Mouse (Mus musculus): ENCODE data around the gene Kcnh3.

The Kcnh3 gene

GRCm38 (mm10) chr15:99224208-99224911 lies at the start of gene Kcnh3:
Gene Kcnh3, plus strand, starts transcription at chr15:99224861.
- DNase-seq = peak; percentile 65 to 80

- no peak for DNase-seq
Observed at GRCm38 (mm10) chr15:99179639-99180038, 45.0 kb upstream of the Kcnh3 start.

- DNase-seq = no peak
Observed at GRCm38 (mm10) chr15:99184217-99184914, 40.3 kb upstream of the Kcnh3 start.

GRCm38 (mm10) chr15:99194358-99194757 lies 30.3 kb upstream of the Kcnh3 start:
- no peak for DNase-seq

GRCm38 (mm10) chr15:99195043-99195442 lies 29.6 kb upstream of the Kcnh3 start:
- no peak for DNase-seq

GRCm38 (mm10) chr15:99198761-99199160 lies 25.9 kb upstream of the Kcnh3 start:
- DNase-seq = peak in 1 of 2 experiments; percentile 77

- DNase-seq = no peak
Observed at GRCm38 (mm10) chr15:99205959-99206358, 18.7 kb upstream of the Kcnh3 start.

GRCm38 (mm10) chr15:99213183-99213582 lies 11.5 kb upstream of the Kcnh3 start:
- no peak for DNase-seq

GRCm38 (mm10) chr15:99214941-99215340 lies 9.7 kb upstream of the Kcnh3 start:
- peak in 1 of 2 experiments; percentile 55 for DNase-seq

- DNase-seq = no peak
Observed at GRCm38 (mm10) chr15:99215741-99216463, 8.8 kb upstream of the Kcnh3 start.

GRCm38 (mm10) chr15:99217630-99218029 lies 7.0 kb upstream of the Kcnh3 start:
- DNase-seq = no peak

- no peak for DNase-seq
Observed at GRCm38 (mm10) chr15:99221315-99221952, 3.2 kb upstream of the Kcnh3 start.

GRCm38 (mm10) chr15:99222794-99223584 lies 1.7 kb upstream of the Kcnh3 start:
- DNase-seq = no peak

GRCm38 (mm10) chr15:99223585-99224207 lies 965 bp upstream of the Kcnh3 start:
- peak; percentile 35 to 54 for DNase-seq

- DNase-seq = no peak
Observed at GRCm38 (mm10) chr15:99225081-99225810, 585 bp downstream of the Kcnh3 start.

GRCm38 (mm10) chr15:99226090-99226489 lies 1.4 kb downstream of the Kcnh3 start:
- no peak for DNase-seq

GRCm38 (mm10) chr15:99231998-99232397 lies 7.3 kb downstream of the Kcnh3 start:
- no peak for DNase-seq

- DNase-seq = no peak
Observed at GRCm38 (mm10) chr15:99233719-99234118, 9.1 kb downstream of the Kcnh3 start.

- DNase-seq = no peak
Observed at GRCm38 (mm10) chr15:99234326-99235010, 9.8 kb downstream of the Kcnh3 start.

GRCm38 (mm10) chr15:99238006-99238405 lies 13.3 kb downstream of the Kcnh3 start:
- no peak for DNase-seq

Data from kidney, postnatal 25 days (tissue).